Mouse (Mus musculus) T-helper 1 cell (primary cell): ENCODE measurements around the gene Arl14ep.

ENCODE experiments used
- in situ Hi-C: fragments of 300-600 bp; cut with MboI, MseI; formaldehyde crosslinking; loops from one replicate; pipeline ENCODE4 v1.15.1; 2025; ENCODE audit warnings: high pct_unique_total_duplicates

The Arl14ep gene

DNA sequence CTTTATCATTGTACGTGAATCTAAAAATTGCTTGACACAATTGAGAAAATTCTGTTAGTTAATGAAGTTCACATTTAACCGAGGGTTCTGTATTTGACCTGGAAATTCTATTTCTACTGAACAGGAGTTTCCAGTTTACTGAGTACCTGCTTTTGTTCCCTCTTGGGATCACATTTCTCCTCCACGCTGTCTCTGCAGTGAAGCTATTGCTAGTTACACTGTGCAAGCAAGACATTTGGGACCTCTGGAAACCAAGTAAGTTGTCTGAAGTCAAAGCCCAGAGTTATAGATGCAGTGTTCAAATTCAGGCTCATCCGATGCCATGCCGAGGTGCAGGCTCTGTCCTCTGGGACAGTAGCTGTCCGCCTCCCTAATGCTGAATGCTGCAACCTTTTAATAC lies 19.2 kb downstream of the Arl14ep start:
- in situ Hi-C loops = loop anchor here (5.0 kb wide), 1 partner anchor 518 kb away; no protein-coding TSS in a partner anchor

DNA sequence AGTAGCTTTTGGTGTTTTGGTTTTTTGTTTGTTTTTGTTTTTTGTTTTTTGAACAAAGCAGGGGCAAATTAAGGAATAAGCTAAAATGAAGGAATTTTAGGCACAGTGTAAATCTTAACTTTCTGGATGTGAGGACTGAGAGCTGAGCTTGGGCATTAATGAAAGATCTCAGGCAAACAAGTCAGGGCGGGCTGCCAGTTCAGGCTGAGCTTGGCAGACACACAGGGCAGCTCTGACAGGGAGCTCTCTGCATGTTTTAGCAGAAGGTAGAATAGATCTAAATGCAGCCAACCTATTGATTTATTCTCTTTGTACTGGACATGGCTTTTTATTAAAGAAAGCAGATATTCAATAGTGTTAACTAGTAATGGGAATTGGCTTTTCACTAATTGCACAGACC lies 31.8 kb downstream of the Arl14ep start:
- in situ Hi-C loops = no loop called here

GRCm38 (mm10) chr2:106935681-106936080 lies 38.5 kb downstream of the Arl14ep start:
- in situ Hi-C loops = no loop called here

DNA sequence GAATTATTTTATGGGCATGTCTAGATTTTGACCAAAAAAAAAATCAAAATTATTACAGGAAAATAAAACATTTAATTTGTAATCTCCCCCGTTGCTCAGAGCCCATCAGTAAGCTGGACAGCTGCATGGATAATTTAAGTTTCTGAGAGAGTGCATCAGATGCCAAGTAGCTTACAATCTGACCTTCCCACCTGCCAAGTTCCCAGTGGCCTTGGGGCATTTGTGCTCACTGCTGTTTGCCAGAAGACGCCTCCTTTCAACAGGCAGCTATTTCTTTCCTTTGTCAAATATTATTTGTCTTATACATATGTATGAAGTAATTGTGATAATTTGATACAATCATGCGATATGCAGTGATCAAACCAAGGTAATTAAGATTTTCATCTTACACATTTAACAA lies 44.3 kb downstream of the Arl14ep start:
- in situ Hi-C loops = no loop called here
